Mouse (Mus musculus) forebrain, embryonic 11.5 days (tissue): ENCODE measurements around the gene Atxn10. TPM values are rescaled to one million over a fixed set of nuclear protein-coding genes. Genes with fewer than 3 reads are reported as not detected.

Source experiments
- ATAC-seq: fragments of 200-750 bp; cut with Nextera tagmentation; replicated peaks from 2 replicates; pipeline ENCODE4 v1.8.0; 2017; ENCODE audit warnings: moderate TSS enrichment; ENCODE audit not compliant: low FRiP score
- DNase-seq: peaks from one replicate; pipeline ENCODE4 v3.0.0-alpha.2; 2017; ENCODE audit warnings: low spot score
- H3K27ac ChIP-seq: fragments of 300-500 bp; sonication (generic); 2 replicates; pipeline ENCODE4 v1.5.1; 2014; ENCODE audit warnings: low read depth, low read length
- H3K27me3 ChIP-seq: fragments of 300-500 bp; sonication (generic); 2 replicates; pipeline ENCODE4 v1.6.1; 2014; ENCODE audit warnings: mild to moderate bottlenecking, low read length, mixed read lengths; ENCODE audit not compliant: control insufficient read depth, insufficient read depth
- H3K36me3 ChIP-seq: fragments of 300-500 bp; sonication (generic); 2 replicates; pipeline ENCODE4 v1.6.1; 2014; ENCODE audit warnings: mild to moderate bottlenecking, low read length, moderate library complexity, mixed read lengths; ENCODE audit not compliant: control insufficient read depth, insufficient read depth
- H3K4me1 ChIP-seq: fragments of 300-500 bp; sonication (generic); replicated peaks from 2 replicates; pipeline ENCODE4 v1.6.1; 2014; ENCODE audit warnings: low read length, mixed read lengths; ENCODE audit not compliant: control insufficient read depth, insufficient read depth
- H3K4me2 ChIP-seq: fragments of 300-500 bp; sonication (generic); 2 replicates; pipeline ENCODE4 v1.6.1; 2014; ENCODE audit warnings: low read depth, mild to moderate bottlenecking, low read length, moderate library complexity, mixed read lengths; ENCODE audit not compliant: severe bottlenecking
- H3K4me3 ChIP-seq: fragments of 300-500 bp; sonication (generic); 2 replicates; pipeline ENCODE4 v1.5.1; 2014; ENCODE audit warnings: low read depth, low read length
- H3K9ac ChIP-seq: fragments of 300-500 bp; sonication (generic); 2 replicates; pipeline ENCODE4 v1.6.1; 2014; ENCODE audit warnings: low read length
- H3K9me3 ChIP-seq: fragments of 300-500 bp; sonication (generic); 2 replicates; pipeline ENCODE4 v1.6.1; 2016; ENCODE audit warnings: low read length, mixed read lengths; ENCODE audit not compliant: control insufficient read depth
- WGBS: fragments of 180-500 bp; shearing (Covaris S2); extraction: QIAGEN DNeasy Blood & Tissue Kit; methylation state at CpG from one replicate; pipeline ENCODE4 v1.1.7; 2014; 5-methylcytosine and 5-hydroxymethylcytosine counted together
- polyA plus RNA-seq: library from polyadenylated mRNA; unstranded; fragments of >200 nt; fragmentation: Nextera tagmentation; extraction: Ambion mirVana; gene quantifications from 2 replicates; pipeline ENCODE4 v1.2.1, GENCODE M21; 2014

Gene Atxn10
- polyA plus RNA-seq, 1 experiment from 2014 or later, result 406 TPM

GRCm38 (mm10) chr15:85366938-85367337 is 30.9 kb downstream of the Atxn10 start:
- Histone ChIP-seq H3K27me3 (no peaks in the 10 kb centered on the region), H3K4me1 (no peaks in the 10 kb centered on the region), H3K4me2 (no peak overlapping the region), H3K9me3 (no peaks in the 10 kb centered on the region), H3K27ac (no peak overlapping the region), H3K9ac (no peak overlapping the region), H3K4me3 (no peak overlapping the region), H3K36me3 (no peaks in the 10 kb centered on the region; the same call in 1 of the 2 replicates)
- WGBS, result 84% methylated on average over 5 of the region's 5 CpGs
- DNase-seq (no peak), ATAC-seq (no peak)

DNA sequence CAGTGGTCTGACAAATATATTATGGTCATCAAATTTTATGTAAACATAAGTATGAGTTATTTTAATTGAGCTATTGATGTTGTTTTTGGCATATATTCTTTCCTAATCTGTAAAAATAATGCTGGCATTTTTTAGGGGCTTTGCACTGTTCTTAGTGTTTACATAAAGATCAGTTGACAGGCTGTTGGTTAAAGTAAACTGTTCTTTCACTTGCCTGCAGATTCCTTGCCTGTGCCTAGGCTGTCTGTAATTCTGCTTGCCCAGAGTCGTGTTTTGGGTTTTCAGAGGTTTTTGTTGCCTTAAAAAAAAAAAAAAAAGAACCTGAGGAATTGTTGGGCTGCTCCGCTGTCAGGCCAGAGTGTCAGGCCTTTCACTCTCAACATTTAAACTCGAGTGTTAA is 33.7 kb downstream of the Atxn10 start:
- WGBS, result 66% methylated on average over 3 of the region's 3 CpGs

DNA sequence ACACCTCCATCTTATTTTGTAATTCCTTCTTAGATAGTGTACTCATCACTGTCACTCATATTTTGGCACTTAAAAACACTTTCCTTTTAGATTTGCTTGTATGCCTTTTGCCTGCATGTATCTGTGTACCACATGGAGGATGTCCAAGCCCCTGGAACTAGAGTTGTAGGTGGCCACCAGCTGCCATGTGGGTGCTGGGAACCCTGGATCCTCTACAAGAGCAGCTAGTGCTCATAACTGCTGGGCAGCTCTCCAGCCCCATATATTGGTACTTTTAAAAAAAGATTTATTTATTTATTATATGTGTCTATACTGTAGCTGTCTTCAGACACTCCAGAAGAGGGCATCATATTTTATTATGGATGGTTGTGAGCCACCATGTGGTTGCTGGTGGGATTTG is 37.1 kb downstream of the Atxn10 start:
- H3K27ac ChIP-seq, result no peak overlapping the region
- DNase-seq, result no peak
- H3K4me3 ChIP-seq, result no peak overlapping the region
- H3K9ac ChIP-seq, result no peak overlapping the region
- no peaks in the 10 kb centered on the region for H3K4me1 ChIP-seq
- no peaks in the 10 kb centered on the region for H3K27me3 ChIP-seq
- ATAC-seq, result no peak
- H3K9me3 ChIP-seq, result no peaks in the 10 kb centered on the region
- no peak overlapping the region for H3K4me2 ChIP-seq
- H3K36me3 ChIP-seq, result no peaks in the 10 kb centered on the region; the same call in 1 of the 2 replicates

More for the DNA sequence above, 33.7 kb downstream of the Atxn10 start:
- ATAC-seq (no peak), DNase-seq (no peak)
- Histone ChIP-seq H3K9me3 (no peaks in the 10 kb centered on the region), H3K27ac (no peak overlapping the region), H3K27me3 (no peaks in the 10 kb centered on the region), H3K4me1 (no peaks in the 10 kb centered on the region), H3K36me3 (no peaks in the 10 kb centered on the region; the same call in 1 of the 2 replicates), H3K9ac (no peak overlapping the region), H3K4me3 (no peak overlapping the region), H3K4me2 (no peak overlapping the region)

- no peak overlapping the region for H3K4me3 ChIP-seq
- no peaks in the 10 kb centered on the region for H3K9me3 ChIP-seq
- no peaks in the 10 kb centered on the region for H3K36me3 ChIP-seq
- no peak overlapping the region for H3K27ac ChIP-seq
- no peaks in the 10 kb centered on the region for H3K4me1 ChIP-seq
- H3K4me2 ChIP-seq, result no peak overlapping the region
- DNase-seq (no peak), ATAC-seq (no peak)
- H3K9ac ChIP-seq, result no peak overlapping the region
- 92% methylated on average over 9 of the region's 9 CpGs for WGBS
- H3K27me3 ChIP-seq, result no peaks in the 10 kb centered on the region
Measured at GRCm38 (mm10) chr15:85383477-85383876, 47.4 kb downstream of the Atxn10 start.

DNA sequence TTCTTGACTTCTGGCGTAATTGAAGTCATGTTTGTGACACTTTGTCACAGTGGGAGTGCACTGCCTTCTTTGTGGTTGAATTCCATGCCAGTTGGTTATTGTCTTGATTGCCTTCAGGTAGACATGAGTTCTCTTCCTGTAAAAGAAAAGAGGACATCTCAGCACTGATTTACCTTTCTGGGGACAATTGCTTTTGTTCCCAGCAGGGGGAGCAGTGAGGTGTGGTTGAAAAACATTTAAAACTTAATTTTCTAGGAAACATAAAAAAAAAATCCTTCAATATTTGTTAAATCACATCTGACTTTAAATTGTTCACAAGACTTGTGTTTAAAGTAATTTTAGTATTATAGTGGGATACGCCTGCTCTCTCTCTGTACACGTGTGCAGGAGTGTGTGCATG is 52.7 kb downstream of the Atxn10 start:
- no peak for ATAC-seq
- no peaks in the 10 kb centered on the region for H3K9me3 ChIP-seq
- no peaks in the 10 kb centered on the region for H3K4me1 ChIP-seq
- 79% methylated on average over 3 of the region's 3 CpGs for WGBS
- H3K27me3 ChIP-seq, result no peaks in the 10 kb centered on the region
- H3K9ac ChIP-seq, result no peak overlapping the region
- H3K4me2 ChIP-seq, result no peak overlapping the region
- no peak for DNase-seq
- no peak overlapping the region for H3K4me3 ChIP-seq
- H3K27ac ChIP-seq, result no peak overlapping the region
- no peaks in the 10 kb centered on the region for H3K36me3 ChIP-seq

DNA sequence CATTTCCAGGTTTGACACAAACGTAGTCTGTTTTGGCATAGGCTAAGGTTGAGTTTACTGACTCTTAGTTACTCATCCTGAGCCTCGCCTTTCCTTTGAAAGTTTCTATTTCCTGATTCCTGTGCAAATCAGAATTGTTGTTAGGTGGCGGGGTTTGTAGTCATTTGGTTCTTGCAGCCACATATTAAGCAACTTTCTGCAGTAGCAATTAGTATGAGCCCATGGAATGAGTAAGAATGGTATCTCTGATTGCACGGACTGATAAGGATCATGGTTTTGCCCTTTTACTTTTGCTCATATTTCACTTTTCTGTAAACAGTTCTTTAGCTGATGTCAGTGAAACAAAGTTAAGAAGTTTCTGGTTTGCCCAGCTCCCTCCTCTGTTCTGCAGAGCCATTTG is 53.9 kb downstream of the Atxn10 start:
- DNase-seq (no peak), ATAC-seq (no peak)
- H3K9ac ChIP-seq, result no peak overlapping the region
- H3K36me3 ChIP-seq, result no peaks in the 10 kb centered on the region
- no peaks in the 10 kb centered on the region for H3K4me1 ChIP-seq
- no peak overlapping the region for H3K4me2 ChIP-seq
- H3K27me3 ChIP-seq, result no peaks in the 10 kb centered on the region
- H3K9me3 ChIP-seq, result no peaks in the 10 kb centered on the region
- 91% methylated on average over 4 of the region's 4 CpGs for WGBS
- H3K4me3 ChIP-seq, result no peak overlapping the region
- no peak overlapping the region for H3K27ac ChIP-seq

DNA sequence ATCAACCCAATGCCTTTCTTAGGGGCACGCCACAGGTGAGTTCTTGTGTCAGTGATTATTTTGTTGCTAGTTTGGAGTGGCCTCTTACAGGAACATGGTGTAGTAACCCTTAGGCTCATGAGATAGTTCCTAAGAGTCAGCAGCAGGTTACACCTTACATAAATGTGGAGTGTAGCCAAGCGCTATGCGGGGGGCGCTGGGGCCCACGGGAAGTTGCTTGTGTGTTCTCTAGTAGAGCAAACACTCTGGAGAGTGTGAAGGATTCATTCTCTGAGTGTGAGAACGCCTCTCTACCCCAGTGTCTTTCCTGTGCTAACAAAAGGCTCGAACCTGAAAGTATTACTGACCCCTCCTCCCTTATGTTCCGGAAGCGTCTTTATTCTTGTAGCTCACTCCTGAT is 59.3 kb downstream of the Atxn10 start:
- no peak for DNase-seq
- H3K27me3 ChIP-seq, result no peaks in the 10 kb centered on the region
- no peaks in the 10 kb centered on the region; the same call in 1 of the 2 replicates for H3K36me3 ChIP-seq
- H3K4me2 ChIP-seq, result no peak overlapping the region
- WGBS, result 96% methylated on average over 9 of the region's 9 CpGs
- H3K4me3 ChIP-seq, result no peak overlapping the region
- no peaks in the 10 kb centered on the region for H3K4me1 ChIP-seq
- no peak overlapping the region for H3K27ac ChIP-seq
- no peaks in the 10 kb centered on the region for H3K9me3 ChIP-seq
- H3K9ac ChIP-seq, result no peak overlapping the region
- ATAC-seq, result no peak

DNA sequence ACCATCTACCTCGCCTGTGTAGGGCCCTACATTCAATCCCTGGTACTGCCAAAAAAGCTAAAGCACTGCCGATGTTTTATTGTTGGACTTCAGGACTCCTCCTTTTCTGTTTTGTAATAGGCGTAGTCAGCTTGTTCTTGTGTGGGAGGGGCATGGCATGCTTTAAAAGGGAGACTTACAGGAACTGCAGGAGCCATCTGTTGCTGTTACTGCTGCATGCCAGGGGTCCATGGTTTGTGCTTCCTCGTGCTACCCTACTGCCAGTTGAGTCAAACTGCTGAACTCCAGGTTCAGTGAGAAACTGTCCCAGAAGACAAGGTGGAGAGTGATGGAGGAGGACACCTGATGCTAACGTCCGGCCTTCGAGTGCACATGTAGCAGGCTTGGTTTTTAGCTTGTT is 65.9 kb downstream of the Atxn10 start:
- no peak for DNase-seq

DNA sequence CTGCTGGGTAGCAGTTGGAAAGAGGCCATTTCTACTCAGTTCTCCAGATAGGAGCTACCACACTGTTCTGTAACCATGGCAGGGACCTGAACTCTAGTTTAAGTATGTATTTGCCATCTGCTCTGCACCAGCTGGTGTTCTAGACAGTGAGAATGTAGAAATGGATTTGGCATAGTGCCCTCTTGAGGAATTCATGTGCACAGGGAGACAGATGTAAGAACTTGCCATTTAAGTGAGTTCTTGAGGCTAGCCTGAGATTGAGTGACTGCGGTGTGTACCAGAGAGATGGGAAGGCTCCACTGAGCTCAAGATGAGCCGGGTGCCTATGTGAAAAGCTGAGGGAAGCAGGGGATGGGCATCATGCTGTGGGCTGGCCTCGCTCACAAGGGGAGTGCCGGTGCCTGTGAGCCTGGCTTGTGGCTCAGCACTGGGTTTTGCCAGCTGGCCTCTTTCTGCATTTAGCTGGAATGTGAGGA is 67.2 kb downstream of the Atxn10 start:
- Histone ChIP-seq H3K27ac (no peak overlapping the region), H3K4me1 (no peaks in the 10 kb centered on the region), H3K36me3 (no peaks in the 10 kb centered on the region), H3K4me3 (no peak overlapping the region), H3K4me2 (no peak overlapping the region), H3K9me3 (no peaks in the 10 kb centered on the region), H3K27me3 (no peaks in the 10 kb centered on the region), H3K9ac (no peak overlapping the region)
- ATAC-seq (no peak; the same call in 1 of the 2 replicates), DNase-seq (no peak)
- WGBS, result 90% methylated on average over 4 of the region's 4 CpGs

More for the DNA sequence above, 65.9 kb downstream of the Atxn10 start:
- 82% methylated on average over 7 of the region's 7 CpGs for WGBS
- Histone ChIP-seq H3K27ac (no peak overlapping the region), H3K4me3 (no peak overlapping the region), H3K9ac (no peak overlapping the region), H3K9me3 (no peaks in the 10 kb centered on the region), H3K4me2 (no peak overlapping the region), H3K4me1 (no peaks in the 10 kb centered on the region), H3K36me3 (no peaks in the 10 kb centered on the region; the same call in 1 of the 2 replicates), H3K27me3 (no peaks in the 10 kb centered on the region)
- ATAC-seq, result no peak
